Mouse (Mus musculus) CD4-positive, CD25-positive, alpha-beta regulatory T cell (primary cell): Measurements from ENCODE around the gene Irf2bpl. TPM values are rescaled to one million over a fixed set of nuclear protein-coding genes. Genes with fewer than 3 reads are reported as not detected.

Experiments
- polyA plus RNA-seq: library from polyadenylated mRNA; unstranded; fragments of 100-300 nt; shearing (Covaris generic); gene quantifications from one replicate; pipeline ENCODE4 v1.2.1, GENCODE M21; 2017

Gene Irf2bpl
- 109 TPM for polyA plus RNA-seq

GRCm38 (mm10) chr12:86884197-86885058 is at the start of gene Irf2bpl:
TSS of gene Irf2bpl (minus strand) at chr12:86884798.

Other genes starting within 250 kb of the Irf2bpl start
- gene Vash1, start 206.1 kb downstream of the Irf2bpl start, polyA plus RNA-seq = not detected
- gene Angel1, start 158.3 kb downstream of the Irf2bpl start, polyA plus RNA-seq = 16.8 TPM
- not detected for gene Lrrc74a, start 150.4 kb downstream of the Irf2bpl start, polyA plus RNA-seq
- 26.7 TPM for gene Cipc, start 62.2 kb upstream of the Irf2bpl start, polyA plus RNA-seq
- gene Zdhhc22, start 105.6 kb upstream of the Irf2bpl start, polyA plus RNA-seq = 0.12 TPM
- 0.42 TPM for gene Tmem63c, start 136.5 kb upstream of the Irf2bpl start, polyA plus RNA-seq
- gene Ngb, start 217.7 kb upstream of the Irf2bpl start, polyA plus RNA-seq = 0.13 TPM